8 mouse cellular contexts compared by ENCODE assay signal in genomic region chr5:65492716-65493531, GRCm38 (mm10). TPM values are rescaled to one million over a fixed set of nuclear protein-coding genes. Genes with fewer than 3 reads are reported as not detected.
DNase-seq lines count a peak whose midpoint lies in the region; ATAC-seq and TF ChIP-seq lines count a peak whose summit lies in the region.

TSS of gene Gm43552 (minus strand) at chr5:65492833.

- H3K27ac ChIP-seq in embryonic facial prominence, embryonic 12.5 days: peak within 1 kb of the TSS; percentile 87
- peak within 1 kb of the TSS; percentile 75 for H3K27ac ChIP-seq in limb, embryonic 11.5 days (replicated peaks; ENCODE audit: low read depth, low read length)
- peak within 1 kb of the TSS; percentile 96 for H3K27ac ChIP-seq in midbrain, embryonic 13.5 days
- peak within 1 kb of the TSS; percentile 90 for H3K27ac ChIP-seq in small intestine, adult 2 months (ENCODE audit: insufficient read depth, low read depth, low read length)

- no peak for TF ChIP-seq CTCF in small intestine, adult 2 months (IDR thresholded peaks at IDR 0.05; ENCODE audit: extremely low read depth, insufficient read length, insufficient replicate concordance, low read depth, low read length)

- H3K27me3 ChIP-seq in embryonic facial prominence, embryonic 12.5 days: no peaks in the 10 kb centered on the region
- H3K27me3 ChIP-seq in limb, embryonic 11.5 days (ENCODE audit: control insufficient read depth, insufficient read depth, low read length): no peaks in the 10 kb centered on the region
- no peaks in the 10 kb centered on the region for H3K27me3 ChIP-seq in midbrain, embryonic 13.5 days
- H3K27me3 ChIP-seq in small intestine, adult 2 months (ENCODE audit: control insufficient read depth, insufficient read depth, low read length): no peaks in the 10 kb centered on the region

- H3K4me3 ChIP-seq in embryonic facial prominence, embryonic 12.5 days: peak within 1 kb of the TSS; percentile 65
- H3K4me3 ChIP-seq in limb, embryonic 11.5 days (ENCODE audit: low read depth, low read length): peak within 1 kb of the TSS; percentile 88
- H3K4me3 ChIP-seq in midbrain, embryonic 13.5 days (replicated peaks): peak within 1 kb of the TSS; percentile 92
- peak within 1 kb of the TSS; percentile 82 for H3K4me3 ChIP-seq in small intestine, adult 2 months (ENCODE audit: low read depth, low read length)

- H3K4me1 ChIP-seq in embryonic facial prominence, embryonic 12.5 days: peaks cover 10% of the 10 kb centered on the region
- no peaks in the 10 kb centered on the region for H3K4me1 ChIP-seq in limb, embryonic 11.5 days (ENCODE audit: control insufficient read depth, insufficient read depth, low read length)
- peaks cover 33% of the 10 kb centered on the region for H3K4me1 ChIP-seq in midbrain, embryonic 13.5 days (replicated peaks)
- peaks cover 2% of the 10 kb centered on the region; the same call in 1 of the 2 replicates for H3K4me1 ChIP-seq in small intestine, adult 2 months (ENCODE audit: control insufficient read depth, insufficient read depth, insufficient read length, low read length)

- H3K9ac ChIP-seq in embryonic facial prominence, embryonic 12.5 days: peak within 1 kb of the TSS; percentile 76
- H3K9ac ChIP-seq in limb, embryonic 11.5 days (ENCODE audit: low read length): peak within 1 kb of the TSS; percentile 90
- H3K9ac ChIP-seq in midbrain, embryonic 13.5 days (replicated peaks): peak within 1 kb of the TSS; percentile 97

- ATAC-seq in embryonic facial prominence, embryonic 12.5 days (ENCODE audit: insufficient number of reproducible peaks, insufficient read depth, low FRiP score, low TSS enrichment): peak; percentile 93
- ATAC-seq in limb, embryonic 11.5 days (ENCODE audit: insufficient number of reproducible peaks, low FRiP score, low TSS enrichment, low read depth): peak; percentile 90
- peak; percentile 98 for ATAC-seq in midbrain, embryonic 13.5 days

- under 1% methylated on average over 67 of the region's 69 CpGs for WGBS in embryonic facial prominence, embryonic 12.5 days
- under 1% methylated on average over 66 of the region's 69 CpGs for WGBS in limb, embryonic 11.5 days
- under 1% methylated on average over 61 of the region's 69 CpGs for WGBS in midbrain, embryonic 13.5 days
- WGBS in small intestine, adult 2 months: under 1% methylated on average over 68 of the region's 69 CpGs

- peak; percentile 94 for DNase-seq in 3T3-L1 (ENCODE audit: low read depth, low spot score)
- peak; percentile 98 for DNase-seq in adrenal gland, postnatal 36 days
- DNase-seq in heart, adult 18-20 months: peak; percentile 95 to 99
- peak; percentile 95 for DNase-seq in kidney, adult 18-20 months
- DNase-seq in limb, embryonic 11.5 days (ENCODE audit: low spot score): peak; percentile 90

- TF ChIP-seq POLR2A in small intestine, adult 2 months (IDR thresholded peaks at IDR 0.05; ENCODE audit: low read depth, low read length): peak; percentile 92

- no peaks in the 10 kb centered on the region for H3K9me3 ChIP-seq in embryonic facial prominence, embryonic 12.5 days
- H3K9me3 ChIP-seq in limb, embryonic 11.5 days (ENCODE audit: control insufficient read depth, low read length): no peaks in the 10 kb centered on the region
- H3K9me3 ChIP-seq in midbrain, embryonic 13.5 days: no peaks in the 10 kb centered on the region

- H3K36me3 ChIP-seq in embryonic facial prominence, embryonic 12.5 days: no peaks in the 10 kb centered on the region
- H3K36me3 ChIP-seq in limb, embryonic 11.5 days (ENCODE audit: control insufficient read depth, insufficient read depth, low read length): no peaks in the 10 kb centered on the region
- no peaks in the 10 kb centered on the region; the same call in 1 of the 2 replicates for H3K36me3 ChIP-seq in midbrain, embryonic 13.5 days
- H3K36me3 ChIP-seq in small intestine, adult 2 months (ENCODE audit: control insufficient read depth, insufficient read depth, low read length): peaks cover 2% of the 10 kb centered on the region; the same call in 1 of the 2 replicates

- H3K4me2 ChIP-seq in embryonic facial prominence, embryonic 12.5 days (replicated peaks): peak within 1 kb of the TSS; percentile 82
- H3K4me2 ChIP-seq in limb, embryonic 11.5 days (ENCODE audit: low read depth, severe bottlenecking): peak within 1 kb of the TSS; percentile 84
- H3K4me2 ChIP-seq in midbrain, embryonic 13.5 days (replicated peaks): peak within 1 kb of the TSS; percentile 87

RNA-seq across cellular contexts. Expression of gene Gm43552, which starts in this region (rescaled TPM):
- 1 to 10 TPM in 1 of 2 experiments, not detected in 1; 6.0 TPM for total RNA-seq in adrenal gland, postnatal 36 days (2021)
- polyA plus RNA-seq in embryonic facial prominence, embryonic 12.5 days (2016; fragmentation: Nextera tagmentation; extraction: Ambion mirVana): not detected in 2 replicates
- total RNA-seq in heart, adult 18-20 months (2021): 1 to 10 TPM in 1 of 2 experiments, not detected in 1; 4.0 TPM
- polyA plus RNA-seq in limb, embryonic 11.5 days (2014; fragmentation: Nextera tagmentation; extraction: Ambion mirVana): not detected in 2 replicates
- not detected in 2 replicates for polyA plus RNA-seq in midbrain, embryonic 13.5 days (2015; fragmentation: Nextera tagmentation; extraction: Ambion mirVana)
- 1.4 TPM in 1 of 2 replicates, not detected in the other for polyA plus RNA-seq in small intestine, adult 2 months (2012; rRNA removed)

Comparison
In these comparisons a context has a peak if more than half of its experiments do, and no peak if none do; other contexts are left out.
1. Peak in every context shown above with its lines: DNase-seq, ATAC-seq, H3K4me3 ChIP-seq and H3K27ac ChIP-seq.
2. Peak in ATAC-seq, H3K4me3 ChIP-seq, H3K27ac ChIP-seq, H3K9ac ChIP-seq and H3K4me2 ChIP-seq in embryonic facial prominence, embryonic 12.5 days; RNA of the gene not detected or under 1 TPM.
3. Peak in DNase-seq, ATAC-seq, H3K4me3 ChIP-seq, H3K27ac ChIP-seq, H3K9ac ChIP-seq and H3K4me2 ChIP-seq in limb, embryonic 11.5 days; RNA of the gene not detected or under 1 TPM.
4. Peak in ATAC-seq, H3K4me3 ChIP-seq, H3K27ac ChIP-seq, H3K9ac ChIP-seq and H3K4me2 ChIP-seq in midbrain, embryonic 13.5 days; RNA of the gene not detected or under 1 TPM.